Mouse (Mus musculus) midbrain, embryonic 16.5 days (tissue): Measurements from ENCODE around the gene Rpl19. TPM values are rescaled to one million over a fixed set of nuclear protein-coding genes. Genes with fewer than 3 reads are reported as not detected.

Experiments used
- ATAC-seq: fragments of 200-750 bp; cut with Nextera tagmentation; 2 replicates; pipeline ENCODE4 v1.8.0; 2017; ENCODE audit warnings: moderate TSS enrichment
- H3K27ac ChIP-seq: fragments of 300-500 bp; sonication (generic); 2 replicates; pipeline ENCODE4 v1.5.1; 2014; ENCODE audit warnings: mild to moderate bottlenecking, low read length, mixed read lengths
- H3K27me3 ChIP-seq: fragments of 300-500 bp; sonication (generic); 2 replicates; pipeline ENCODE4 v1.6.1; 2014; ENCODE audit warnings: low read depth, low read length, mixed read lengths; ENCODE audit not compliant: control insufficient read depth, insufficient read depth
- H3K36me3 ChIP-seq: fragments of 300-500 bp; sonication (generic); 2 replicates; pipeline ENCODE4 v1.6.1; 2014; ENCODE audit warnings: mild to moderate bottlenecking, low read length, moderate library complexity, mixed read lengths; ENCODE audit not compliant: control insufficient read depth, insufficient read depth
- H3K4me1 ChIP-seq: fragments of 300-500 bp; sonication (generic); 2 replicates; pipeline ENCODE4 v1.6.1; 2014; ENCODE audit warnings: mild to moderate bottlenecking, low read length, mixed read lengths; ENCODE audit not compliant: control insufficient read depth, insufficient read depth
- H3K4me2 ChIP-seq: fragments of 300-500 bp; sonication (generic); 2 replicates; pipeline ENCODE4 v1.6.1; 2014; ENCODE audit warnings: mild to moderate bottlenecking, low read length, mixed read lengths
- H3K4me3 ChIP-seq: fragments of 300-500 bp; sonication (generic); 2 replicates; pipeline ENCODE4 v1.5.1; 2014; ENCODE audit warnings: low read depth, mild to moderate bottlenecking, low read length, moderate library complexity, mixed read lengths
- H3K9ac ChIP-seq: fragments of 300-500 bp; sonication (generic); 2 replicates; pipeline ENCODE4 v1.6.1; 2014; ENCODE audit warnings: low read depth, low read length, mixed read lengths
- H3K9me3 ChIP-seq: fragments of 300-500 bp; sonication (generic); replicated peaks from 2 replicates; pipeline ENCODE4 v1.6.1; 2014; ENCODE audit warnings: mild to moderate bottlenecking, low read length, mixed read lengths; ENCODE audit not compliant: control insufficient read depth, poor library complexity, severe bottlenecking
- WGBS: fragments of 180-500 bp; shearing (Covaris S2); extraction: QIAGEN DNeasy Blood & Tissue Kit; methylation state at CpG from one replicate; pipeline ENCODE4 v1.1.7; 2014; 5-methylcytosine and 5-hydroxymethylcytosine counted together
- polyA plus RNA-seq: library from polyadenylated mRNA; unstranded; fragments of >200 nt; fragmentation: Nextera tagmentation; extraction: Ambion mirVana; gene quantifications from 2 replicates; pipeline ENCODE4 v1.2.1, GENCODE M21; 2015

Gene Rpl19
- polyA plus RNA-seq, 1 experiment from 2014 or later = 583 TPM

- Histone ChIP-seq H3K27ac (0 out of 2 replicates have a peak overlapping the region, but pooled peaks have one; percentile 10), H3K9me3 (no peaks in the 10 kb centered on the region), H3K4me3 (no peak overlapping the region), H3K4me2 (no peak overlapping the region), H3K4me1 (peaks cover 35% of the 10 kb centered on the region), H3K36me3 (peaks cover 29% of the 10 kb centered on the region), H3K9ac (no peak overlapping the region), H3K27me3 (no peaks in the 10 kb centered on the region)
- 45% methylated on average over 6 of the region's 6 CpGs for WGBS
- ATAC-seq = no peak
Measured at GRCm38 (mm10) chr11:98018222-98018621, 8.3 kb upstream of the Rpl19 start.

DNA sequence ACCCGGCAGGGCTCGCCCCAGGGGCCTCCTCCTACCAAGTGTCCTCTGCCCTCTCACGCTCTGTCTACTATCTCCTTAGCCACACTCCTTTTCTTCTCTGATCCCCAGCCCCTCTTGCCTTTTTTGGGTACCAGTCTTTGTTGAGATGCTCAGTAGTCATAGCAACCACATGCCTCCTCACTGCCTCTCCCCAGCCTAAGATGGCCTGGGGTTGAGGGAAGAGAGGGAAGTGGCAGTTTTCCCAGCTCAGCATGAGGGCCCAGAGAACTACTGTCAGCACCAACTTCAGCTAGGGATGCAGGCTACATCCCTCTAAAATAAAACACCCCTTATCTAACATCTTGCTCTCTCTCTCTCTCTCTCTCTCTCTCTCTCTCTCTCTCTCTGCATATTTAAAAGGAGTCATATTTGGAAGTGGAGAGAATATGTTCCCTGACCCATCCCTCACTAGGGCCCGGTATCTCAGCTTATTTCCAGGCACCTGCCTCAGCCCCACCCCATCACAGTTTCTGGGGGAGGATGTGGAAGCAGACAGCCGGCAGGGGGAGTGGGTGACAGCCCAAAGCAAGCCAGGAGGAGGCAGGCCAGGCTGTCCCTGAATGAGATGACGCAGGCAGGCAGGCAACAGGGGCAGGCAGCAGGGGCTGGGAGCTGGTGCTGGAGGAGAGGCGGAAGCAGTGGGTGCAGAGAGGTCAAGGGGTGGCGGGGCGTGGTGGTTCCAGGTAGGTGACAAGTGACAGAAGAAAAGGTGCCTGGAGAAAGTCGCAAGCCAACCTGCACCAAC lies 7.5 kb upstream of the Rpl19 start:
- 23% methylated on average over 9 of the region's 10 CpGs for WGBS
- Histone ChIP-seq H3K4me2 (peak overlapping the region; percentile 81; the same call in 1 of the 2 replicates), H3K27me3 (no peaks in the 10 kb centered on the region), H3K4me3 (peak overlapping the region; percentile 19; the same call in 1 of the 2 replicates), H3K9ac (peak overlapping the region; percentile 61; the same call in 1 of the 2 replicates), H3K9me3 (no peaks in the 10 kb centered on the region), H3K27ac (peak overlapping the region; percentile 76), H3K4me1 (peaks cover 38% of the 10 kb centered on the region), H3K36me3 (peaks cover 28% of the 10 kb centered on the region)
- no peak for ATAC-seq

- Histone ChIP-seq H3K27me3 (no peaks in the 10 kb centered on the region), H3K27ac (peak overlapping the region; percentile 76), H3K9me3 (no peaks in the 10 kb centered on the region), H3K4me2 (peak overlapping the region; percentile 81), H3K4me3 (peak overlapping the region; percentile 19), H3K4me1 (peaks cover 38% of the 10 kb centered on the region), H3K36me3 (peaks cover 20% of the 10 kb centered on the region), H3K9ac (peak overlapping the region; percentile 61)
- 15% methylated on average over 7 of the region's 8 CpGs for WGBS
- no peak for ATAC-seq
Measured at GRCm38 (mm10) chr11:98019883-98020610, 6.5 kb upstream of the Rpl19 start.

GRCm38 (mm10) chr11:98020710-98021109 lies 5.8 kb upstream of the Rpl19 start:
- WGBS = 38% methylated on average over 1 of the region's 1 CpGs
- no peaks in the 10 kb centered on the region for H3K27me3 ChIP-seq
- ATAC-seq = no peak
- H3K27ac ChIP-seq = 0 out of 2 replicates have a peak overlapping the region, but pooled peaks have one; percentile 76
- H3K4me3 ChIP-seq = peak overlapping the region; percentile 19; the same call in 1 of the 2 replicates
- peaks cover 41% of the 10 kb centered on the region for H3K4me1 ChIP-seq
- H3K4me2 ChIP-seq = peak overlapping the region; percentile 81
- H3K9ac ChIP-seq = peak overlapping the region; percentile 61
- peaks cover 16% of the 10 kb centered on the region for H3K36me3 ChIP-seq
- H3K9me3 ChIP-seq = no peaks in the 10 kb centered on the region

GRCm38 (mm10) chr11:98021118-98021517 lies 5.4 kb upstream of the Rpl19 start:
- Histone ChIP-seq H3K9ac (peak overlapping the region; percentile 95), H3K9me3 (no peaks in the 10 kb centered on the region), H3K36me3 (peaks cover 12% of the 10 kb centered on the region), H3K4me3 (peak overlapping the region; percentile 80), H3K27ac (peak overlapping the region; percentile 95), H3K4me1 (peaks cover 45% of the 10 kb centered on the region), H3K27me3 (no peaks in the 10 kb centered on the region), H3K4me2 (peak overlapping the region; percentile 81)
- no peak for ATAC-seq
- 51% methylated on average over 2 of the region's 2 CpGs for WGBS

GRCm38 (mm10) chr11:98021565-98022252 lies 4.8 kb upstream of the Rpl19 start:
- H3K4me3 ChIP-seq = peak overlapping the region; percentile 80
- H3K36me3 ChIP-seq = peaks cover 9% of the 10 kb centered on the region
- peak overlapping the region; percentile 95 for H3K27ac ChIP-seq
- peak overlapping the region; percentile 95 for H3K9ac ChIP-seq
- ATAC-seq = peak; percentile 15
- peak overlapping the region; percentile 81 for H3K4me2 ChIP-seq
- H3K9me3 ChIP-seq = no peaks in the 10 kb centered on the region
- 3% methylated on average over 32 of the region's 34 CpGs for WGBS
- H3K4me1 ChIP-seq = peaks cover 46% of the 10 kb centered on the region
- H3K27me3 ChIP-seq = no peaks in the 10 kb centered on the region

GRCm38 (mm10) chr11:98022253-98022554 lies 4.3 kb upstream of the Rpl19 start:
- Histone ChIP-seq H3K4me2 (peak overlapping the region; percentile 81), H3K27ac (peak overlapping the region; percentile 95), H3K4me3 (peak overlapping the region; percentile 80), H3K9me3 (no peaks in the 10 kb centered on the region), H3K9ac (peak overlapping the region; percentile 95), H3K36me3 (peaks cover 8% of the 10 kb centered on the region), H3K27me3 (no peaks in the 10 kb centered on the region), H3K4me1 (peaks cover 46% of the 10 kb centered on the region)
- peak; percentile 36 for ATAC-seq
- WGBS = 0% methylated on average over 12 of the region's 23 CpGs

GRCm38 (mm10) chr11:98022555-98023371 lies 3.7 kb upstream of the Rpl19 start, which contains the start of gene Cacnb1:
TSS of gene Cacnb1 (minus strand) at chr11:98023034.
- H3K27ac ChIP-seq = peak within 1 kb of the TSS; percentile 95
- peaks cover 50% of the 10 kb centered on the region for H3K4me1 ChIP-seq
- peak within 1 kb of the TSS; percentile 95 for H3K9ac ChIP-seq
- H3K4me3 ChIP-seq = peak within 1 kb of the TSS; percentile 80
- H3K36me3 ChIP-seq = peaks cover 4% of the 10 kb centered on the region
- H3K27me3 ChIP-seq = no peaks in the 10 kb centered on the region
- peak within 1 kb of the TSS; percentile 81 for H3K4me2 ChIP-seq
- WGBS = 2% methylated on average over 38 of the region's 52 CpGs
- no peaks in the 10 kb centered on the region for H3K9me3 ChIP-seq
- peak; percentile 41 for ATAC-seq
